Mouse (Mus musculus): ENCODE measurements around the gene Fibp. TPM values are rescaled to one million over a fixed set of nuclear protein-coding genes. Genes with fewer than 3 reads are reported as not detected.

Fibp gene
- total RNA-seq (2022) = 100 to 1,000 TPM in 1 of 4 experiments, 10 to 100 TPM in 3; 93.5 to 109 (median 96.4) TPM

DNA sequence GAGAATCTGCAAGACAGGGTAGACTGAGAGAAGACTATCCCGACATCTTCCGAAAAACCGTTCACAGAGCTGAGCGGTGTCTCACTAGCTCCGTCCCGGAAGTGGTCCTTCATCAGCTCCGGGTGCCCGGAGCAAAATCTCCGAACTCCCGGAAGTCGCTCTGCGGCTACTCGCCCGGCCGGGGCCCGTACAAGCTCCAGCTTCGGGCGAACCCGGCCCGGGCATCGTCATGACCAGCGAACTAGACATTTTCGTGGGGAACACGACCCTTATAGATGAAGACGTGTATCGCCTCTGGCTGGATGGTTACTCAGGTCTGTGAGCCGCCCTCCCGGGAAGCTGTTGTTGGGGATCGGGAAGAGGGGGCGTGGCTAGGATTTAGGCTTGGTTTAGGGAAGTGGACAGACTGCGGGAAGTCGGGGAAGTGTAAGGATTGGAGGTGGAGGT, at the start of gene Fibp:
Gene Fibp (plus strand): TSS at position 151 of the 447 bp plus-strand sequence.
- peak; percentile 79 to 87 for DNase-seq (ENCODE audit: low spot score in 2 of 2)

DNA sequence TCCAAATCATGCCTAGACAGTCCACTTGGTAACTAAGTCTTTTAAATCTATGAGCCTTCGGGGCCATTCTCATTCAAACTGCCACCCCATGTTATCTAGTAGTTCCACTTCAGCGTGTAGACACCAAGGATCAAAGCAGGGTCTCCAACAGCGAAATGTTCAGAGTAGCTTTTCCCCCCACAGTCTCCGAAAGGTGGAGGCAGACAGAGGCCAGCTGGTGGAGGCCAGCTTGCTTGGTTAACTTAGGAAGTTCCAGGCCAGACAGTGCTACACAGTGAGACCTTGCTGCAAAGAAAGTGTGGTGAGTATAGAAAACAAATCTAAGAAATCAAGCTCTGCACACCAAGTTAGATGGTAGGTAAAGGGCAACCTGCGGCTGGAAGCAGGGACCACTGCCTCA, 49.8 kb upstream of the Fibp start:
- DNase-seq (ENCODE audit: low spot score in 2 of 2) = no peak

DNA sequence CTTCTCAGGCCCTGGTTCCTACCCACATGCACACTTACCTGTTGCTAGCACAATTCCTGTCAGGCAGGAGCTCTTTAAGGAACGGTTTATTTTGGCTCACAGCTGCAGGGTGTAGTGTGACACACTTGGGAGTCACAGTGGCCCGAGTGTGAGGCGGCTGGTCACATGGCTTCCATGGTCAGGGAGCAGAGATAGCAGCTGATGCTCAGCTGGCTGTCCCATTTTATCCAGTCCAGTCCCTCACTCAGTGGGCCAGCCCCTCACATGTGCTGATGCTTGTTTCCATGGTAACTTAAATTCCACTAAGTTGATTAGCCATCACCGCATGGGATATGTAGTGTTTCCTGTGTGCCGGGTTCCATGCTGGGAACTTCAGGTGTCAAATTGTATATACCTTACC, 48.5 kb upstream of the Fibp start:
- DNase-seq (ENCODE audit: low spot score in 2 of 2) = no peak

DNA sequence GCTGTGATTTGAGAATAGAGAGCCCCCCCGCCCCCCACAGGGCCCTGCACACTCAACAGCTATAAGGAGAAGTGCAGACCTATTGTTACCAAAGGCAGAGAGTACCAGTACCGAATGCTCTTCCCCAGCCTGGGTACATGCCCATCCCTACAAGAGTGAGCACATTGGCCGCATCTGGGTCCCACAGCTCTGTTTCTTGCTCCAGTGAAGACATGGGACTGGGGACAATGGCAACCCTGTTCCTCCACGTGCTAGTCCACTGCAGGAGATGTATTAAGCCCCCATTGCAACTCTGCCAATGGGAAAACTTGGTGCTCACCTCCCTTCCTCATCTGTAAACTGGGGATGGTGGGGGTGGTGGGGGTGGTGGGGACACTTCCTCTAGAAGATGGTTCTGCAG, 46.6 kb upstream of the Fibp start:
- DNase-seq (ENCODE audit: low spot score in 2 of 2) = no peak

DNA sequence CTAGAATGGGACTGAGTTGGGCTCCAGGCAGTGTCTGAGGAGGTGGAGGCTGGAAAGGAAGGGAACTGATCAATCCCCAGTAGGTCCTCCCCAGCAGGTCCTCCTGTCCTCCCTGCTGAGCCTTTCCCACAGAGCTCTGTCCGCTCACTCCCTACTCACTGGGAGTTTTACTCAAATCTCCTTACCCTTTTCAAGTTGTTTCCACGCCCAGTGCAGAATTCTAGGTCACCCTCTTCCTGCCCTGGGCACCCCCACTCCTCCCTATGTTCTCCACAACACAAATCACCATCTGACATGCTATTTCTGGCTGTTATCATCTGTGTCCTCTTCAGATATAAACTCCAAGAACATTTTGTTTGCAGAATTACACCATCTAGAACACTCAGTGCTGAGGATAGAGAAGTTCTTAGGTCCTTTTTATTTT, 45.9 kb upstream of the Fibp start:
- no peak for DNase-seq (ENCODE audit: low spot score in 2 of 2)

DNA sequence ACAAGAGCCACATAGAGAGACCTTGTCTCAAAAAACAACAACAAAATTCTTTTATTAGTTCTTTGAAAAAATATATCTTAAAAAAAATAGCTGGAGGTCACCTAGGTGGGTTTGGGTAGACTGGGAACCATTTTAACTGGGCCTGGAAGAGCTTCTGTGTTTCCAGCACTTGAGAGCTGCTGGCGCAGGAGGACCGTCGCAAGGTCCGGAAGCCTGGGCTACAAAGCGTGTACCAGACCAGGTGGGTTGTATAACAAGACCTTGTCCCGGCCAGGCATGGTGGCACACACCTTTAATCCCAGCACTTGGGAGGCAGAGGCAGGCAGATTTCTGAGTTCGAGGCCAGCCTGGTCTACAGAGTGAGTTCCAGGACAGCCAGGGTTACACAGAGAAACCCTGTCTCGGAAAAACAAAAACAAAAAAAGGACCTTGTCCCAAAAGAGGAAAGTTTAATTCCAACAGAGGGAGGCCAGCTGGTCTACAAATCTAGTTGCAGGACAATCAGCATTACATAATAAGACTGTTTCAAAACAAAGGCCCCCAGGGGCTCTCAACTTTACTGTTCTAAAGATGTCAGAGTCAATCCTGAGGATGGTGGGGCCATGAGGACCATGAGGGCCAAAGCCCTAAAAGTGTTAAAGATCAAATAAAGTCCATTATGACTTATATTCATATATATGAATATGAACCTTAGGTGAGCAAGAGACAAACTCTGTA, 41.5 kb upstream of the Fibp start:
- no peak for DNase-seq (ENCODE audit: low spot score in 2 of 2)

DNA sequence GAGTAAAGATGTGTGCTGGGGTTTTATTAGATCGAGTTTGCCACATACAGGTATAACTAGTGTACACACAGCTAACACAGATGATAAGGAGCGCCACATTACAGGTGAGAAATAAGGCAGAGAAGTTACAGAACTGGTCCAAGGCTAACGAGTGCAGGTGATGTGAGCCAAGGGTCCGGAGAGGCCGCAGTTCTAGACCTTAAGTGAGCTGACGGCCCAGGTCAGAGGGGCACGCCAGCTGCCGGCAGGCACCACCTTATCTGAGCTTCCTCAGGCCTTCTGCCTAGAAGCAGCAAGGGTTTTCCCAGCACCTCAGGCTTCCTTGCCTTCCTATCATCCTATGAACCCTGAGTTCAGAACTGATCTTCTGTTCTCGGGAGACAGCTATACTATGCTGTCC, 40.8 kb upstream of the Fibp start:
- DNase-seq (ENCODE audit: low spot score in 2 of 2) = no peak

DNA sequence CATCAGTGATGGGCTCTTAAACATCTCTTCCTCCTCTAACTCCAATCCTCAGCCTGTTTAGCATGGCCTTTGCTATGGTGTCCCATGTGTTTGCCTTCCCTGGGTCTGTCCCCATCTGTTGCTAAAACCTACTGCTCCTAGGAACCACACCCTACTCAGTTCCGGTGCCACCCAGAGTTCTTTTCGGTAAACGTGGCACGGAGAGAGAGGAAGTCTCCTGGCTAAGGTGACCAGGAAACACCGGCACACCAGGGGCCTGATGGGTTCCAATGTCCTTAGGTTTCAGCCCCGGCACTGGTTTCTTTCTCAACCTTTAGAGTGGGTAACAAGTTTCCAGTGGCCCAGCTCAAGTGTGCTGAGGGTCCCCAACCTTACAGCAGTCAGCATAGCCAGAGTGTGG, 39.8 kb upstream of the Fibp start:
- no peak for DNase-seq (ENCODE audit: low spot score in 2 of 2)

DNA sequence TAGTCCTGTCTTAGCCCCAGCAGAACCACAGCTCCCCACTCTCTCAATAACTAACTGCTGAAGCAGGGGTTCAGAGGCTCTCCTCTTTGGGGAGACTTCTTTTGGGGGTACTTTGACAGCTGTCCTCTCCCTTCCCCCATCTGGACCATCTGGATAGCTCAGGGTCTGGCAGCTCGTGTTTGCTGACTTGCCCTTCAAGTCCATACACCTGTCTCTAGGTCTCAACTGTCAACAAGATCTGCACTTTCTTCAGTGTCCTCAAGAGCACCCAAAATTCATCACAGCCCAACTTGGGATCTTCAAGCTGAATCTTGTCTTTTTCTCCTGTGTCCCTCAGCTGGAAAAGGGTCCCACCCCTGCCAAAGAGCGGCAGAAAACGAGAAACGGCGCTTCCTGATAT, 38.6 kb upstream of the Fibp start:
- DNase-seq (ENCODE audit: low spot score in 2 of 2) = no peak

DNA sequence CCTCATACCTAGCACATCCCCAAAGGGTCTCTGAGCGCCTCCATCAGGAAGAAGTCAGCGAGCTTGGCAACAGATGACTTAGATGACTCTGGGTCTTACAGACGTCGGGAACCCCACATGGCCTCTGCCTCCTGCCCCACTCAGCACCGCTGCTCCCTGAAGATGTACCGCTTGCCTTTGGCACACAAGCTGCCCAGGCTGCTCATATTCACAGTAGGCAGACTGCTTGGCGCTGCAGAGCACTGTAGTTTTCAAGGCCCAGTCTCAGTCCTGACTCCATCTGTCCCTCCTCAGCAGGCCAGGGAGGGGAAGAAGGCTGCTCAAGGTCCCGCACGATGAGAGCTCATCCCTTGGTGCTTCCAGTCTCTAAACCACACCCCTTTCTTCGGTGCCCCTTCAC, 38.1 kb upstream of the Fibp start:
- DNase-seq (ENCODE audit: low spot score in 2 of 2) = no peak

DNA sequence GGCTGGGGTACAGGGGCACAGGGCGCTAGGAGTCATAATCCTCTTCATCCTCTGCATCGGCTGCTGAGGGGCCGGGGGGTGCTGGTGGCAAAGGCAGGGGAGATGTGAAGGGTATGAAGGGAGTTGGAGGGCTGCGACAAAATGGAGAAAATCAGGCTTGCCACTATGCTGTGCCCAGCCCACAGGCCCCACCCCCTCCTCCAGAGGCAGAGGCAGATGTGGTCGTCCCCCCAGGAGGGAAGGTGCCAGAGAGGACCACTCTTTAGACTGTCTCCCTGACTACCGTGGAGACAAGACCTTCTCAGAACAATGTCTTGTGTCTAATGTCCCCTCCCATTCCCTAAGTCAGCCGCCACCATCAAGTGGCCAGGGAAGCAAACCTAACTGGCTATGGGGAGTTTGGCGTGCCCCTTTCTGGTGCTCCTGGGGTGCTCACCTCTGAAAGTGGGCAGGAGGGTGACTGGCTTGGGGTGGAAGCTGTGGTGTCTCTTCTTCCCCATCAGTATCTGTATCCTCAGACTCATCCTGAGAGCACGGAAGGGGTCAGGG, 37.4 kb upstream of the Fibp start:
- DNase-seq (ENCODE audit: low spot score in 2 of 2) = no peak

DNA sequence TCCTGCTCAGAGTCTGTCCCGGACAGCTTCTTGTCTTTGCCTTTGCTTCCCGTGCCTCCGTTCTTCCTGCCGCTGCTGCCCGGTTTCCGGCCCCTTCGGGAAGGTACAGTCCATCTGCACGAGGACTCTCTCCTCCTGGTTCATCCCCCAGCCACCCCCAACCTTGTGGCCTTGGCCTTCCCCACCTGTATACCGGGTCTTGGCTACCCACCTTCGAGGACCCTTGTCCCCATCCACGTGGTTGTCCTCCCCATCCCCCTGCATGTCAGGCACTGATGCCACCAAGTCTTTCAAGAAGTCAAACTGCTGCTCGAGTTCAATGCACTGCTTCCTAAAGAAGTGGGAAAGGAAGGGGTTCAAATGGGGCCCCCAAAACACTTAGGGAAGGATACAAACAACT, 36.9 kb upstream of the Fibp start:
- no peak for DNase-seq (ENCODE audit: low spot score in 2 of 2)

DNA sequence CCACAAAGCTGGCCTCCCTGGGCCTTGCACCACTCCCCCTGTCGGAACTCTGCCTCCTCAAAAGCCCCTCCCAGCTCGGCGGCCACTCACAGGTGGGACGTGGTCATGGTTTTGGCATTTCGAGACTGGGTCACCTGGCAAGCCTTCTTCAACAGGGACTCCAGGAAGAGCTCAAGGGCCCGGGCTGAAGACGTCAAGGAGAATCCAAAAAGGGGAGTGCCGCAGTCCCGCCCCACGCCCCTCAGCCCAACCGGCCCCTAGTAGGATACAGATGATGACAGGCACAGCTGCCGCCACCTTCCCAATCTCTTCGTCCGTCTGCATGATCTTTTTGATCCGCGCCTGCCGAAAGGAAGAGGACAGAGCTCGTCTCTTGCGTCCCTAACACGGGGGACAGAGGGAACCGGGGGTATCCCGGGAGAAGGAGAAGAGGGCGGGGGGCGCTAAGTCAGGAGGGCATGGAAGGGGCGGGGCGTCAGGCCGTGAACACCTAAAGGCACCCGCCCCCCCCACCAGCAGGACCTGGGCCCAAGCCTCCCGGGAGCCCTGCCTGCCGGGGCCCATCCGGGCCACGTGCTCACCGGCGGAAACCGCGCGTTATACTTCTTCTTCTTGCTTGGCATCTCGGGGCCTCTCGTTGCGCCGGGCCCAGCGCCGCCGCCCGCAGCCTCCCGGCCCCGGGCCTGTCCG, 36.2 kb upstream of the Fibp start:
- DNase-seq (ENCODE audit: low spot score in 2 of 2) = peak; percentile 51 to 52

DNA sequence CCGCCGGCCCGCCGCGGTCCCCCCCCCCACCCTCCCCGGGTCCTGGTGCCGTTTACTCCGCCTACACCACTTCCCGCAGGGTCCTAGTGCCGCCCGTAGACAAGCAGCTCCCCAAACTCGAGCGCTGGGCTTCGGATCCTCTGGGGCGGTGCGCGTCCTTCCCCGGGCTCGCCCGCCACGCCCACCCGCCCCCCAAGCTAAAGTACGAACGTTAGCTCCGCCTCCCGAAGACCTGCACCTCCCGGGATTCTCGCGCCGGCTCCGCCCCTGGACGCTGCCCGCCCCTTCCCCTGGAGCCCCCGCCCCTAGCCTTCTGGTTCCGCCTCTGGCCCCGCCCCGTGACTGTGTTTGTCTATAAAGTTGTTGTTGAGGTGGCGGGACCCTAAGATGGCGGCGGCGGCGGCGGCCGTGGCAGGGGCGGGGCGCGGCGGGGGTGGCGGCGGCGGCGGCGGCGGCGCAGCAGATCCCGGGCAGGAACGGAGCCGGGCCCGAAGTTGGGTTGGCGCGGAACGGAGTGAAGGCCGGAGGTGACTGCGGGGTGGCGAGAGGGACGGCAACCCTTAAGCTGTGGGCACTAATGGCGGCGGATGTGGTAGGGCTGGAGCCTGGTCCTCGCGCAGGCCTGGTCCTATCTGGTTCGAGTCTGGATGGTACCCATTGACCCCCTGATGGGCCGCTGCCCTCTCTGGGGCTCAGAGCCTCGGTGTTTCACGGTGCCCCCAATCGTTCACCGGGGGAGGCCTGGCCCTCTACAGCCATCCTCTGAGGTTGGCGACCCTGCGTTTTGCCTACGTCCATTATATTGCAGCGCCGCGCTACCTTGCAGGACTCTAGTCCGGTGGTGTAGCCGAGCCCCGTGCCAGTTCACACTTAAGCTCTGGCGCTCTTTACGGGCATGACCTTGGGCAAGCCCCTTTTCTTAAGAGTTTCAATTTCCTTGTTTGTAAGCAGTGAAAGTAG, 35.4 kb upstream of the Fibp start, which contains the start of the genes Drap1 and AI837181:
Gene Drap1 (minus strand): TSS at position 198 of the 960 bp plus-strand sequence.
Gene AI837181 (plus strand): TSS at position 363 of the 960 bp plus-strand sequence.
- peak; percentile 88 for DNase-seq (ENCODE audit: low spot score in 2 of 2)

DNA sequence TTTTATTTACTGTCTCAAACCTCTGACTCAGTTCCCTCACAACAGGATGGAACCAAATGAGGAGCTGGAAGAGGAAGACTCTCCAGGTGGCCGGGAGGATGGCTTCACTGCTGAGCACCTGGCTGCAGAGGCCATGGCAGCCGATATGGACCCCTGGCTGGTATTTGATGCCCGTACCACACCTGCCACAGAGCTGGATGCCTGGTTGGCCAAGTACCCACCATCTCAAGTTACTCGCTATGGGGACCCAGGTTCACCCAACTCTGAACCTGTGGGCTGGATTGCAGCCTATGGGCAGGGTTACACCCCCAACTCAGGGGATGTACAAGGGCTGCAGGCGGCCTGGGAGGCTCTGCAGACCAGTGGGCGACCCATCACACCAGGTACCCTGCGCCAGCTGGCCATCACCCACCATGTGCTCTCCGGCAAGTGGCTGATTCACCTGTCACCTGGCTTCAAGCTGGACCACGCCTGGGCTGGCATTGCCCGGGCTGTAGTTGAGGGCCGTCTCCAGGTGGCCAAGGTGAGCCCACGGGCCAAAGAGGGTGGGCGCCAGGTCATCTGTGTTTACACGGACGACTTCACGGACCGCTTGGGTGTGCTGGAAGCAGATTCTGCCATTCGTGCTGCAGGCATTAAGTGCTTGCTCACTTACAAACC, 34.4 kb upstream of the Fibp start:
- no peak for DNase-seq (ENCODE audit: low spot score in 2 of 2)

DNA sequence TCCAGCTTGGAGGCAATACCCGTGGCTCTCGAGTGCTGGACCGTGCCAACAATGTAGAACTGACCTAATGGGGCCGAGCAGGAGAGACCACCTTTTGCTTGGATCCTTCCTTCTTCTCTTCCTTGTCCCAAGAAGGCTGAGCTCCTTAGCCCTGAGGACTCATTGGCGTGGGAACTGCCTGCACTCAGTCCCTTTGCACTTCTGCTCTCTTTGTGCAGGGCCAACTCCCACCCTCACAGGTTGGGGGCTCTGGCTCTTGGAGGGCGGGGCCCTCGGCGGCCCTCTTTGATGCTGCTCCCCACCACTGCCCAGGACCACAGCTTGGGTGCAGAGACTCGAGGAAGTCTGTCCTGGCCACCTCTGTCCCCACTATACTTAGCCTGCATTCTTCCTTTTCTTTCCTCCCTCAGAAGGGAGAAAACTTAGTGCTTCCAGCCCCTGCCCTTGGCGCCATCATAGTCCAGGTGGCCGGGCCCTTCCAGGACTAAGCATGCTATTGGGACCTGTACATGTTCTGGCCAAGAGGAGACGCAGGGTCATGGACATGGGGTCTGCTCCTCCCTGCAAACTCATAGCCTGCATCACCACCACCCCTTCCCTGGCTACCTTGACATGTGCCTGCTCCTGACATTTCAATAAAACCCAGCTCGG, 33.6 kb upstream of the Fibp start:
- no peak for DNase-seq (ENCODE audit: low spot score in 2 of 2)

DNA sequence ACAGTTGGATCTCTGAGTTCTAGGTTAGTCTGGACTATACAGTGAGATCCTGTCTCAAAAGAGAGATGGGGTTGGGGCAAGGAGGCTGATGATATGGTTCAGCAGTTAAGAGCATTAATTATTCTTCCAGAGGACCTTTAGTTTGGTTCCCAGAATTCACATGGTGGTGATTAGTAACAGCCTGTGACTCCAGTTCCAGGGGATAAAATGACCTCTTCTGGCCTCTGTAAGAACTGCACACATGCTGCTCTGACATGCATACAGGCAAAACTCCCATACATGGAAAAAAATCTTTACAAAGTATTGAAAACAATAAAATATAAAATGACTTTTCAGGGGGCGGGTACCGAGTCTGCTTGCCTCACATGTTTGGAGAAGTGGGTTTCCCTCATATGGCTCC, 32.3 kb upstream of the Fibp start:
- no peak for DNase-seq (ENCODE audit: low spot score in 2 of 2)

DNA sequence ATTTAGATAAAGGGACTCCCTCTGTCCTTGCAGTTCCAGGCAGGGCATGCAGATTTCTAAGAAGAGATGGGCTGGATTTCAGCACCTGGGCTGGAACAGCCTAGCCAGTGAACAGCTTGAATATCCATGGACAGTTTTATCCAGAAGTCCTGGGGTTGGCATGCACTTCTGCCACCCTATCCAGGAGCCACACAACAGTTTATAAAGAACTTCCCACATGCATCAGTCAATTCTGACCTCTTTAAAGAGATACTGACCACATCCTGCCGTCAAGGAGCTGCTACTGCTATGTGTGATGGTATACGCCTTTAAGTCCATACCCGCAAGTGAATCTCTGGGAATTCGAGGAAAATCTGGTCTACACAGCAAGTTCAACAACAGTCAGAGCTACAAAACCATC, 31.2 kb upstream of the Fibp start:
- DNase-seq (ENCODE audit: low spot score in 2 of 2) = no peak

DNA sequence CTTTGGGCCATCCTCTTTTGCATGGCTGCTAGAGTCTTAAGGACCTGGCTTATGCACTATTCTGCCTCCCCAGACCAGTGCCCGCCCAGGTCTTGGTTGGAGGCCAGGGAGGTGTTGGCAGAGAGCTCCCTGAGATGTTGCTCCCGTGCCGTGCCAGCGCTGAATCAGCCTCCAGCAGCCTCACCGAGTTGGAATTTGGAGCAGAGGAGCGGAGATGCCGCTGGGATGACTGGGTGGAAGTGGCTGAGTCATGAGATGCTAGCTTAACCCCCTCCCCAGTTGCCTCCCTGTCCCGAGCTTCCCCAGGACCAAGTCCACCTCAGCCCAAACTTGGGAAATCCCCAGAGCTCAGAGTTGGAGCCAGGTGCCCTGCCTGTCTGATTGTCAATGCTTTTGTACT, 30.6 kb upstream of the Fibp start:
- DNase-seq (ENCODE audit: low spot score in 2 of 2) = no peak

DNA sequence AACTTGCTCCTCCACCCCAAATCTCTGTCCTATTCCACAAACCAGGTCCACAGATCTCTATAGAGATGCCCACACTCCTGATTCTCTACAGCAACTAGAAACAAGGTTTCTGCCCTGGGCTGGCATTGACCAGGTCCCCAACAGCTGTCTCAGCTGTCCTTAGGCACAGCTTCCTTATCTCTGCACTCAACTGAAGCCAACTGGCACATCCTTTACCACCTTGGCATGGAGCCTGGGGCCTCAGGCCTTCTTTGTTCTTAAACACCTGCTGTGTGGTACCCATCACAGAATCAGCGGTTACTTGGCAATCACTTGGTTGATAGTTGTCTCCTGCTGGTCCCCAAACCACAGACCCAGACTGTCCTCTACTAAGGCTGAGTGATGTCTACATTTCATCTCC, 30.0 kb upstream of the Fibp start:
- DNase-seq (ENCODE audit: low spot score in 2 of 2) = no peak
